Mouse (Mus musculus) lung, postnatal 14 days (tissue): ENCODE data around the gene Dennd4c.
"Not testable (repeated sequence)": the region's sequence is repeated elsewhere in the genome, so short reads cannot be mapped to it uniquely, and the experiment has no call there.

Source experiments
- DNase-seq: peaks from one replicate; pipeline ENCODE4 v3.0.0; 2021

Gene Dennd4c

GRCm38 (mm10) chr4:86814850-86815249 lies 66.5 kb downstream of the Dennd4c start:
- no peak for DNase-seq

GRCm38 (mm10) chr4:86823169-86823568 lies 74.8 kb downstream of the Dennd4c start:
- DNase-seq, result peak; percentile 68

- no peak for DNase-seq
Measured at GRCm38 (mm10) chr4:86825143-86825542, 76.8 kb downstream of the Dennd4c start.

- no peak for DNase-seq
Measured at GRCm38 (mm10) chr4:86831896-86832295, 83.5 kb downstream of the Dennd4c start.

GRCm38 (mm10) chr4:86841141-86841540 lies 92.8 kb downstream of the Dennd4c start:
- DNase-seq, result not testable (repeated sequence)

- DNase-seq, result no peak
Measured at GRCm38 (mm10) chr4:86845384-86845783, 97.0 kb downstream of the Dennd4c start.

- DNase-seq, result no peak
Measured at GRCm38 (mm10) chr4:86847246-86847645, 98.9 kb downstream of the Dennd4c start.

- DNase-seq, result no peak
Measured at GRCm38 (mm10) chr4:86851331-86851730, 103.0 kb downstream of the Dennd4c start.

- no peak for DNase-seq
Measured at GRCm38 (mm10) chr4:86852018-86852417, 103.7 kb downstream of the Dennd4c start.

GRCm38 (mm10) chr4:86852813-86853590 lies 104.6 kb downstream of the Dennd4c start:
- no peak for DNase-seq

GRCm38 (mm10) chr4:86856304-86857112 lies 108.2 kb downstream of the Dennd4c start:
- DNase-seq, result peak; percentile 25

GRCm38 (mm10) chr4:86857113-86858069 lies 109.0 kb downstream of the Dennd4c start, which contains the start of gene Rps6:
Gene Rps6, minus strand, starts transcription at chr4:86857412.
- peak; percentile 97 for DNase-seq

GRCm38 (mm10) chr4:86858070-86858440 lies 109.7 kb downstream of the Dennd4c start:
- DNase-seq, result no peak

GRCm38 (mm10) chr4:86864087-86864486 lies 115.7 kb downstream of the Dennd4c start:
- no peak for DNase-seq

GRCm38 (mm10) chr4:86871988-86872387 lies 123.6 kb downstream of the Dennd4c start:
- no peak for DNase-seq

- no peak for DNase-seq
Measured at GRCm38 (mm10) chr4:86873072-86873471, 124.7 kb downstream of the Dennd4c start.

- DNase-seq, result peak; percentile 97
Measured at GRCm38 (mm10) chr4:86874146-86874847, 125.9 kb downstream of the Dennd4c start, which contains the start of gene Acer2. Gene Acer2, plus strand, starts transcription at chr4:86874396.

- no peak for DNase-seq
Measured at GRCm38 (mm10) chr4:86879477-86879876, 131.1 kb downstream of the Dennd4c start.

GRCm38 (mm10) chr4:86881178-86881577 lies 132.8 kb downstream of the Dennd4c start:
- DNase-seq, result no peak

- DNase-seq, result no peak
Measured at GRCm38 (mm10) chr4:86882413-86882812, 134.1 kb downstream of the Dennd4c start.

- DNase-seq, result peak; percentile 60
Measured at GRCm38 (mm10) chr4:86884945-86885344, 136.6 kb downstream of the Dennd4c start.

- peak; percentile 24 for DNase-seq
Measured at GRCm38 (mm10) chr4:86885790-86886159, 137.4 kb downstream of the Dennd4c start.
